Mouse (Mus musculus): Measurements from ENCODE around the gene Tpsg1. TPM values are rescaled to one million over a fixed set of nuclear protein-coding genes. Genes with fewer than 3 reads are reported as not detected.

The Tpsg1 gene
- total RNA-seq (2014; fragmentation: Nextera tagmentation), result not detected in 2 replicates
- not detected in 2 replicates for total RNA-seq (2017)

DNA sequence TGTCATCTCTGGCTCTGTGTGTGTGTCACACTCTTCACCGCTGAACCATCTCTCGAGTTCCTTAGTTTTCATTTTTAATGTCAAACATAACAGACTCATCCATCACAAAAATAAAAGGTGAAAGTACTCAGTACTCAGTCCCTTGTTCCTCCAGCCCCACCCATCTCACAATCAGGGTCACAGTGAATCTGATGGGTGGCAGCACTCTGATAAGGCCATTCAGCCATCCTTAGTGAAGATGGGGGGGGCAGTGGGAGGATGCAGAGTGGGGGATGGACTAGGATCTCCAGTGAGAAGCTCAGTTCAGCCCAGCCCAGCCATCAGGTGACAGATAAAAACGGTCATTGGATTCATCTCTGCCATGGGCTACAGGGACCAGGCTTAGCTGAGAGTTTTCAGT is at the start of gene Tpsg1:
Tpsg1 (plus strand) TSS at position 301 of the 400 bp plus-strand sequence.
- ATAC-seq (replicated peaks; ENCODE audit: poor library complexity, severe bottlenecking), result no peak

DNA sequence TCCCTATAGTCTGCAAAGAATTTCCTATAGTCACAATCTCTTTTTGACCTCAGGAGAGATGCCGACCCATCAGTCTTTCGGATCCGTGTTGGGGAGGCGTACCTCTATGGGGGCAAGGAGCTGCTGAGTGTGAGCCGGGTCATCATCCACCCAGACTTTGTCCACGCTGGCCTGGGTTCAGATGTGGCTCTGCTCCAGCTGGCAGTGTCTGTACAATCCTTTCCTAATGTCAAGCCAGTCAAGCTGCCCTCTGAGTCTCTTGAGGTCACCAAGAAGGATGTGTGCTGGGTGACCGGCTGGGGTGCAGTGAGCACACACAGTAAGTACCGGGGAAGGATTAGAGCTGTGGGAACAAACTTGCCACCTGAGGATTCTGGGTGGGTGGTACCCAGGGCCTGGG is 48.3 kb upstream of the Tpsg1 start:
- ATAC-seq (replicated peaks; ENCODE audit: poor library complexity, severe bottlenecking), result no peak

DNA sequence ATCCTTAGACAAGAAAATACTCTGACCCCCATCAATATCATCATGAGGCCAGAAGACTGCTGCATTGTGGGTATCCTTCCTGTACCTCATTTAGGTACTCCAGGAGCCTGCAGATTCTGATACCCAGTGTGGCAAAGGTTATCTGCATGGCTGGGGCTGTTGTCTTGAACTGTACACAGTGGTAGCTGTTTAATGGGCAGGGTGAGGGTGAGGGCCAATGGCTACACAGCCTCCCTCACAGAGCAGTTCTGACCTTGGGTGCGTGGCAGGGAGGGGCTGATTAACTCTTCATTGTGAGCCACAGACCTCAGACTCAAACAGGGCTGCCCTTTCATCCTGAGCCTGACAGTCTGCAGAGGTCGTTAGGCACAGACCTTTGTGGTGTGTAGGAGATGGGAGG is 46.1 kb upstream of the Tpsg1 start:
- ATAC-seq (replicated peaks; ENCODE audit: poor library complexity, severe bottlenecking), result no peak

DNA sequence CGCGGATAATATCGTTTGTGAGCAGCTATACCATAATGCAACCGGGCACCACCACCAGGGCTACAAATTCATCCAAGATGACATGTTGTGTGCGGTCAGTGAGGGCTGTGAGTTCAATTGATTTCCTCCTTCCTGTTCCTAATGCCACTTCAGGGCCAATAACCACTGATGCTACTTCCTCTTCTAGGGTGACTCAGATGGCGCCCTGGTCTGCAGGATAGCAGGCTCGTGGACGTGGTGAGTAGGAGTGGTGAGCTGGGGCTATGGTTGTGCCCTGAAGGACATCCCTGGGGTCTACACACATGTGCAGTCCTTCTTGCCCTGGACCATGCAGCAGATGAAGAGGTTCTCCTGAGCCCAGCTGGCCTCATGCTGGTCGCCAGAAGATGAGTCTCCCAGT is 36.8 kb upstream of the Tpsg1 start:
- ATAC-seq (replicated peaks; ENCODE audit: poor library complexity, severe bottlenecking), result peak; percentile 90

DNA sequence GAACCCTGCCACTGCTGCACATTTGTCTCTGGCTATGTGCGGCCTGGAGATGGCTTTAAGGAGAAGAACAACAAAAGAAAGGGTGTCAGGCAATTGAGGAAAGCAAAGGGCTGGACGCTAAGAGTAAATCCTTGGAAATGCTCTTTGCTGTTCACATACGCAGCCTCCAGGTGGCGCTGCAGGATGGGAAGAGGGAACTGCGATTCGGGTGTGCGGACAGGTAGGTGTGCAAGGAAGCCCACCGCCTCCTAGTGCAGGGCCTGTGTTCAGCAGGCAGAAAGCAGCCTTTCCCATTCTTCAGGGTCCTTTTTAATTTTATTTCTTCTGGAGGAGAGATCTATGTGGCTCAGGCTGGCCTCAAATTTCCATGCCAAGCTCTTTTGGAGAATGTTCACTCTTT is 35.1 kb upstream of the Tpsg1 start:
- peak; percentile 41; the same call in 1 of the 2 replicates for ATAC-seq (replicated peaks; ENCODE audit: poor library complexity, severe bottlenecking)

DNA sequence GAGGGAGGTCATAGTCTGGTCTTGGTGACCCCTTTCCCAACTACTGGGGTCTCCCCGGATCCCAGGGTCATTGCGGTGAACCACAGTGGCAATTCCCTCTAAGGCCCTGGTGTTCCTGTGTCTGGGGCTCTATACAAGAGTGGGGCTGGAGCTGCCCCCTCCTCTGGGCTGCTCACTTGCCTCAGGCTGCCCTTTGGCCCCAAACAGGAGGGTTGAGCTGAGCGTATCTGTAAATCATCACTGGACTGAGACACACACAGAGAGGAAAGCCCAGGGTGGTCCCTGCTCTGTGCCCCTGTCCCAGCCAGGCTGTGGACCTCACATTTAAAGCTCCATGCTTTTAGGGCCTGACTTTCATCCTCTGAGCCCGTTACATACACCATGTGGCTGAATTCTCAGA is 30.9 kb upstream of the Tpsg1 start:
- no peak for ATAC-seq (replicated peaks; ENCODE audit: poor library complexity, severe bottlenecking)

DNA sequence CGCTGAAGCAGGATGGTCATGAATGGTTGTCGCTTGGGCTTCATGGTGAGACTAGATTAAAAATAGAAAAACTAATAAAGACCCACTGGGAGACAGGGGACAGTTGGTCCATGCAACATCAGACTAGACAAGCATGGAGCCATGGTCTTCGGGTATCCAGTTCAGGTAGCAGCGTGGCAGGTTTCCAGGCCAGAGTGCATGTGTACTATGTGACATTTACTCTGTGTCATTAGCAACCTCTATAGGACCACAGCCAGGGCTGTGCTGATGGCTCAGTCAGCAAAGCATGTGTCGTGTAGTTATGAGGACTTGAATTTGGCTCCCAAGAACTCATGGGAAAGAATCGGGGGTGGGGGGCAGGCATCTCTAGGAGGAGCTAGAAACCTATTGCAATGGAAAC is 29.1 kb upstream of the Tpsg1 start:
- no peak for ATAC-seq (replicated peaks; ENCODE audit: poor library complexity, severe bottlenecking)

DNA sequence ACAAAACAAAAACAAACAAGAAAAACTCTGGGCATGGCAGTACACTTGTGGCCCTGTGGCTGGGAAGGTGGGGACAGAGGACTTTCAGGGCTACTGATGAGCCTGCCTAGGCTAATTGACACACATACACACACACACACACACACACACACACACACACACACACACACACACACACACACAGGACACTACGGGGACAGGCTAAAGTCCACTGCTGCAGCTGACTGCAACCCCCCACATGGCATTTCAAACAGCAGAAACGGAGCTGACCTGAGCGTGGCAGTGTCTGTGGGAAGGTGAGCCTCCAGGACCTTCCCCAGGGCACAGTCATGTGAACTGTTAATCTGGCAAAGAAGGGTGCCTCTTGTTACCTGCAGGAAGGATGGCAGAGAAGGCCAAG is 27.6 kb upstream of the Tpsg1 start:
- no peak for ATAC-seq (replicated peaks; ENCODE audit: poor library complexity, severe bottlenecking)

DNA sequence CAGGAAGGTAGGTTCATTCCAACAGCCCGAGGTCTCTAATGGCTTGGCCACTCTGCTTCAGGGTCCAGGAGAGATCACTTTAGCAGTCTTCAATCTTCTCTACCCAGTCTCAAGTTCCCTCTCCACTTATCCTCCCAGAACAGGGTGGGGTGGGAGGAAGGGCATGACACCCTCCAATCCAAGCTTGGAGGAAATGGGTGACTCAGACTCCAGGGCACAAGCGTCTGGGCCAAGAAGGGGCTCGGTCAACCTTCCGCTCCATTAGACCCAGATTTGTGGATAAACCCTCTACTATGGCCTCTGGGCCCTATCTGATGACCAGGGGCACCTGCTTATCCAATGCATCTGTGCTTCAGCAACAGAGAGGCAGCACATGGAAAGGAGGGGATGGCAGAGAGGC is 23.6 kb upstream of the Tpsg1 start, which contains the start of gene Tpsab1:
Tpsab1 (minus strand) TSS at position 101 of the 400 bp plus-strand sequence.
- no peak for ATAC-seq (replicated peaks; ENCODE audit: poor library complexity, severe bottlenecking)

DNA sequence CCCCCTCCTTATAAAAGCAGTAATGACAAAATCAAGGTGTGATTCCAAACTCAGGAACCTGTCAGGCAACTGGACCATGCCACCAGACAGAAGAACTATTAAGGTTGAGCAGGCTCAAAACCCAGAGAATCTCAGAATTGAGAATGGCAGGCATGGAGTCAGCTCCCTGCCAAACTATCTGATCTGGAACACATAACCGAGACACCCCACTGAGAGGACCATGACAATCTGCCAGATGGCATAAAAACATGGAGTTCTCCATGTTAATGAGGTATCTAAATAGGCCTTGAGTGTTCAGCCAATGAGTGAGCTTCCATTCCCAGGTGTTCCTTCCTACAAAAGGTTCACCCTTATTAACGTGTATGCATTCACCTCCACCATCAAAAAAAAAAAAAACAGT is 7.8 kb upstream of the Tpsg1 start:
- no peak for ATAC-seq (replicated peaks; ENCODE audit: poor library complexity, severe bottlenecking)

DNA sequence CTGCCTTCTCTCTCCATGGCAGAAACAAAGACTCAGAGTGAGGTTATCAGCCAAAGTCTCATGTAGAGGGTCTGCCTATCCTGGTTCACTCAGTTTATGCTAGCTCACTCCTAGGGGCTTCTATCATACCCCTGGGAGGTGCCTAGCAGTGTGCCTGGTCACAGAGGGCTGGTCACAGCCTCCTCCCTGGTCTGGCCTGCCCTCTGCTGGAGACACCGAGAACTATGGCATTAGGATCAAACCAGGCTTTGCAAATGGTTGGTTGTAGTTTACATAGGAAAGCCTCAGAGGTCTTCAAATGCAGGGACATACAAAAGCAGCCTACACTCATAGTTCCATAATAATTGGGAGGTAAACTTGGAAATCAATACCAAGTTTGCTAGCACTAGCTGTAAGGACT is 5.3 kb upstream of the Tpsg1 start:
- ATAC-seq (replicated peaks; ENCODE audit: poor library complexity, severe bottlenecking), result peak; percentile 62; the same call in 1 of the 2 replicates

DNA sequence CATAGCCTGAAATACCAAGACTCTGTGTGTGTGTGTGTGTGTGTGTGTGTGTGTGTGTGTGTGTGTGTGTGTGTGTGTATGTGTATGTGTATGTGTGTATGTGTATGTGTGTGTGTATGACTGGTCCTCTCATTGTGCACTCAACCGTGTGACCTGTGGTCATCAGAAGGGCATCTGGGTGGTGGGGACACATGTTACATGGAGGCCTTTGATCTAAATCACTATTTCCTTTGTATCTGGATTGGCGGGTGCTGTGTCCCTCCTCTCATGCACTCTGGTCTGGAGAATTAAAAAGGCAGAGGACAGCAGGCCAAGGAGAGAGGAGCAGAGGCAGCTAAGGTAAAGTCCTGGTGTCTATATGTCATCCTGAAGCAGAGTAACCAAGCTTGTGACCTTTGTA is 3.1 kb upstream of the Tpsg1 start, which contains the start of gene Tpsb2:
Tpsb2 (plus strand) TSS at position 301 of the 400 bp plus-strand sequence.
- no peak for ATAC-seq (replicated peaks; ENCODE audit: poor library complexity, severe bottlenecking)

DNA sequence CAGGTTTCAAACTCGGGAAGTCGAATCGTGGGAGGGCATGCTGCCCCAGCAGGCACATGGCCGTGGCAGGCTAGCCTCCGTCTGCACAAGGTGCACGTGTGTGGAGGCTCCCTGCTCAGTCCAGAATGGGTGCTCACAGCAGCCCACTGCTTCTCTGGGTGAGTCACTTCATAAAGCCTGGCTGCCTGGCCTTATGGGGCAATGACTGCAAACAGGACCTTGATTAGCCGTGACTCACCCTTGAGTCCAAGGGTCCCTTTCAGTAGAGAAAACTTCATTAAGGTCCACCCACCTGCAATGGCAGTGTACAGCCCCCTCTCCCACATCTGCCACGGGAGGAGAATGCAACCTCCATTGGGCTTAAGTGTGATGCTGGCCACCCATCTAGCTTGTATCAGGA is 3.4 kb downstream of the Tpsg1 start:
- ATAC-seq (replicated peaks; ENCODE audit: poor library complexity, severe bottlenecking), result no peak

DNA sequence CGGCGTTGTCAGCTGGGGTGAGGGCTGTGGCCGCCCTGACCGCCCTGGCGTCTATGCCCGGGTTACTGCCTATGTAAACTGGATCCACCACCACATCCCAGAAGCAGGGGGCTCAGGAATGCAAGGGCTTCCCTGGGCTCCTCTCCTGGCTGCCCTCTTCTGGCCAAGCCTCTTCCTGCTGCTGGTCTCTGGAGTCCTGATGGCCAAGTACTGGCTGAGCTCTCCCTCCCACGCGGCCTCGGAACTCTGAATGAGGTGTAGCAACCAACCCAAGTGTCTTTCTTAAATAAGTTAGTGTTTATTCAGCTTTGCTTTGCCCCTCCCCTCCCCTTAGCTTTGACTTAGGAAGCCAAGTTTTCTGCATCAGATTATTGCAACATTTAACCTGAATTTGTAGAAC is 4.9 kb downstream of the Tpsg1 start:
- no peak for ATAC-seq (replicated peaks; ENCODE audit: poor library complexity, severe bottlenecking)

DNA sequence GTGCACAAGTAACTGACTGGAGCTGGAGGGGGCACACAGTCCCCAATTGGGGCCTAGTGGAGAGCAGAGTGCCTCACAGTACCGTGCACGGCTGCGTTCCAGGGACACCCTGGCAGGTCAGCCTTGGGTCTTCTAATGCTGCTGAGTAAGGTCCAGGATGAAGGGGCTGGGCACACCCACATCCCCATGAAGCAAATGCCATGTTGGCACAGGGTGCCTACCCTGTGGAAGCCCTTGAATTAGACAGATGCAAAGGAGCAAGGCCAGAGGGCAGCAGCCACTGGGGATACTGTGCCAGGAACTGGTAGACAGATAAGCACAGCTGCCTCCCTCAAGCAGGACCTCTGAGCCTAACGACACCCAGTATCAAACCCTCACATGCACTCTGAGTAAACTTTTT is 25.5 kb downstream of the Tpsg1 start:
- no peak for ATAC-seq (replicated peaks; ENCODE audit: poor library complexity, severe bottlenecking)

DNA sequence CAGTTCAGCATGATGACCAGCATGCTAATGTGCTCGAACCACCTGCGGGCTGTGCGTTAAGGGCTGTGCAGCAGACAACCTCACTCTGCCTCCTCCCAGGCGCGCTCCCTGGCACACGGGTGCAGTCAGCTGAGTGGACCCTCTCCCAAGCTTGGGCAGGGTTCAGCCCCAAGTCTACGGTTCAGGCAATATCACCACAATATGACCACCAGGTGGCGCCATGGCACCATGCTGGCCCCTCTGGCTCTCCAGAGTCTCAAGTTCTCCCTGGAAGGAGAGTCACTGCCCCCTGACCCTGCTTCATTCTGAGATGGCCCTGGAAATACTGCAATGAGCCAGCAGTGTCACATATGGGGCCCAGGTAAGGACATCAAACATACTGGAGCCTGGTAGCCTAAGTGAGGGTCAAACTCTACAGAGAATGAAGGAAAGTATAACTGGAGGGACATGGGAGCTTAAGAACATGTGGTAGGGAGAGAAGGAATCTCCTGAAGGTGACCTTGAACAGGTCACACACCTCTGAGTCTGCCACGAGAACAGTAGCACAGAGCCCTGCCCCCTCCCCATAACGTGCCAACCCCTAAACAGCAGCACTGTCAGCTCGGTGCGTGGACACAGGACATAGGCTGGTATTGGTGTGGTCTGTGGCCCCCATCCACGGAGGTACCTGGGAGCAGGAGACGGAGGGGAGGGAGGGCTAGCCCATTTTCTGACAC is 28.9 kb downstream of the Tpsg1 start:
- peak; percentile 59 for ATAC-seq (replicated peaks; ENCODE audit: poor library complexity, severe bottlenecking)

DNA sequence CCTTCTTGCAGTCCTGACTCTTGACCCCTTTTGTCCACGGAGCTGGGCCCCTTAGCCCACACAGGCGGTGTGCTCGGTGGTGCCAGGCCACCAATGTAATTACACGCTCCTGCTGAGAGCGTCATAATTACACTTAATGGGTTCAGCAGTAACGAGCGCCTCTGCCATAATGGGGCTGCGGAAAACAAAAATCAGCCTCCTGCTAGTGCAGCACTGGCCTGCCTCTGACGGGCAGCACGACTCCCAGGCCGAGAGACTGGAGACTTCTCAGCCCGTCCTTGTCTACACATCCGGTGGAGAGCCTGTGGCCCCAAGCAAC is 29.4 kb downstream of the Tpsg1 start:
- ATAC-seq (replicated peaks; ENCODE audit: poor library complexity, severe bottlenecking), result no peak

DNA sequence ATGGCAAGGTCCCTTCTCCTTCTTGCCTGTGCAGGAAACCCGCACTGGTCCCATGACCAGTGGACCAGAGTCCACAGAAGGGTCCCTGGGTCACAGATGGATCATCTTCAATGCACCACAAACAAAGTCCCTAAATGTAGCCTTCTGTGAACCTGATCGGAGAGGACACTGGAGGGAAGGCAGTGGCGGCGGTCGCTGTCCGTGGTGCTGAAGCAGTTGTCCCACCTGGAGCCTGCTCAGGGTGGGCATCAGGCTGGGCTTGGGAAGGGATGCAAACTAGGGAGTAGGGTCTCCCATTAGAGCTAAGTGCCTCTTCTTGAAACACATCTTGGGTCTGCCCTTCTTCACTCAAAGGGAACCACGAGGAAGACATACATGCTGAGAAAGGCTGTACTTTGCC is 31.4 kb downstream of the Tpsg1 start:
- no peak; the same call in 1 of the 2 replicates for ATAC-seq (replicated peaks; ENCODE audit: poor library complexity, severe bottlenecking)

DNA sequence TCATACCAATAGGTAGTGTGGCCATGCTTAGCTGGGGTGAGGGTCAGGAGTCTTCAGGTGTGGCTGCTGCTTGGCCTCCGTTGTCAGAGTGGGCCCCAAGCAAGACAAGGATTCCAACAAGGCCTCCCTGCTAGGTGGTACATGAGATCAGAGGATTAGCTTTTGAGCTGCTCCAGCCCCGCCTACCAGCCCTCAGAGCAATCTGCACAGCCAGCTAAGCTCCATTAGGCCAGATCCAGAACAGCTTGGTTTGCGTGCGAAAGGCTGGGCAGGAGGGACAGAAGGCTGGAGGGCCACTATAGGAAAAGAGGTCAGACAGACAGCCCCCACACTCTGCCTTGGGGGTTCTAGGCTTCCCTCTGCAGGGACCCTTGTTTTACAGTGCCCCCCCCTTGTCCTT is 32.4 kb downstream of the Tpsg1 start:
- no peak for ATAC-seq (replicated peaks; ENCODE audit: poor library complexity, severe bottlenecking)

DNA sequence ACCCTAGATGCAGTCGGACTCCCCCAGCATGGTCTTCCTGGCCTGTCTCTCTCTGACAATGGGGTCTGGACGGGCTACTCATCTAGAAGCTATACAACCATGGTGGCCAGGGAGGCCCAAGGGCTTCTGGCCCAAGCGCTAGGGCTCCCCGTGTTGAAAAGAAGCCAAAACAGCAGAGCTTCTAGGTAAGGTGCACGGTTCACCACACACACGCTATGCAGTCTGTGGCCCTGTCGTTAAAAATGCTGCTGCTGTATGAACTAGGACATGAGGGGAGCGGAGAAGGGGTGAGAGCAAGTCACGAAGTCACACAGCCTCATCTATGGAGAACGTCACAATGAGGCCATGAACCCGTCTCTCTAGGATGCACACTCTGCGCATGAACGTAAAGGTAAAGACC is 33.2 kb downstream of the Tpsg1 start:
- ATAC-seq (replicated peaks; ENCODE audit: poor library complexity, severe bottlenecking), result no peak

DNA sequence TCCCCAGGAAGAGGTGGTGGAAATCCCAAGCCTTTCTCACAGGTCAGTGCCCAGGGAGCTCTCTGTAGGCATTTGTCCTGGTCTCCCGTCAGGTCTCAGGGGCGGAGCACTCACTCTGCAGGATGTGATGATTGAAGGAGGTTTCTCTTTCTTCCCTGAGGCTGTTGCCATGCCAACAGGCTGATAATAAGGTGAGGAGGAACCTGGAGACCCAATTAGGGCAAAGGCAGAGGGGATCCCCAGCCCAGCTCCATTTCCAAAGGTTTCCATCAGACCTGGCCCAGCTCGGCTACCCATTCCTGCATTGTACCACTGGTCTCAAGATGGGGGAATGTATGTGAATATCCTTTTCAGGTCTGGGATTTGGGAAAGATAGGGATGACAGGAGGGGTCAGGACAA is 35.1 kb downstream of the Tpsg1 start:
- no peak for ATAC-seq (replicated peaks; ENCODE audit: poor library complexity, severe bottlenecking)

DNA sequence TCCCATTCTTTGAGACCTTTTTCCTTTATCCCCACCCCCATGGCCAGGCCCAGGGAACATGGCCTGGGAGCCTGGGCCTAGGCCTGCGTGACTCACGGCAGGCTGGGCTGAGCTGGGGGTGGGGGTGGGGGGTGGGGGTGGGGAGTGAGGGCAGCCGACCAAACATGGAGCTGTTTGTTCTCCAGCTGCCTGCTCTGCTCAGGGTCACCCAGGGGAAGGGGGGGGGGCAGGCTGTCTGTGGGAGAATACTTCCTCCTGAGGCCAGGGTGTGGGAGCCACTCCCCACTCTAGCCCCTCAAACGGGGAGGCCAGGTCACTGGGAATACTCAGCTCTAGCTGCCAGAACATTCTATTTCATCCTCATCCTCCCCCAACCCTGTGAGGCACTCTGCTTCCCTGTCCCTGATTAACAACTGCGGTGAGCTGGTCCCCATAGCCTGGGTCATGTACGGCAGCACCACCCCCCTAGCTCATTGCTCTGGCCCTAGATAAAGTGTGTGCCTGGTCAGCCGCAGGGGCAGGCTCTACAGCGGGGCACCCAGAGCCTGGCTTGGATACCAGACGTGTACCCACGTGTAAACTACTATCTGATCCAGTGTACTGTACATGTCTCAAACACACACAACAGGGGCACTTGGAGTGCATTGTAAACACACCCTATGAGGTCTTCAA is 36.3 kb downstream of the Tpsg1 start:
- no peak for ATAC-seq (replicated peaks; ENCODE audit: poor library complexity, severe bottlenecking)
